Mouse (Mus musculus) testis, postnatal 10 days (tissue): ENCODE data around the gene Olfr730.

Experiments used
- DNase-seq: peaks from one replicate; pipeline ENCODE4 v3.0.0; 2021; ENCODE audit warnings: low spot score

The Olfr730 gene

DNA sequence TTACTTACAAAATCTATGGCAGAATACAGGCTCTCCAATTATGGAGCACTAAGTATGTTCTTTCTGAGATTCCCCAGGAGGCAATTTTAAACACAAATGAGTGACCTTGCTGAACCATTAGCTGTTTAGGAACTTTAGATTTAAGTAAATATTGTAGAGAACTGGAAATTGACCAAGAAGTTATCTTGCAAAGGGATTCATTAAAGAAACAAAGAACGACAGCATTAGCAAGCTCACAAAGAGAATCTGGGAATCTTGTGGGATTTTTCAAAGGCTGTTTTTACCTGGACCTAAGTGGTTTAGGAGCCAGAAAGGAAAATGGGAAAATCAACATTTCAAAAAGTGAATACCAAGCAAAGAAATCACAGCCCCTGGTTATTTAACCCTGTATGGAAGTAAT is at the start of gene Olfr730:
TSS of gene Olfr730 (minus strand) at position 101 of the 400 bp plus-strand sequence.
- no peak for DNase-seq

DNA sequence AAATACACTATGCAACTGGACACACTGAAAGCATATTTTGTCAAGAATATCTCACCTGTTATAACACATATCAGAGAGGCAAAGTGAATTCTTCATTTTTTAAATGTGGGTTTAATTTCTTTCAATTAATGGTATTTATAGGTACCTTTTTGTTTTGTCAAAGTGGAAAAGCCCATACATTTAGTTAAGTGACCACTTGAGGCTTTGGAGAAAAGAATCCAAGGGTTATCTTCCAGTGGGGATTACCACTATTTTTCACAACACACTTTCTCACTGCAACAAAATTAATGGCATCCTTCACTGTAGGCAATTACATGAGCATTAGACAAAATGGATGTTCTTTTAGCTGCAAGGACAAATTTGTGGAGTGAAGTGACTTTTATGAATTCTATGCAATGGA is 35.2 kb downstream of the Olfr730 start, which contains the start of gene Olfr729:
TSS of gene Olfr729 (minus strand) at position 101 of the 400 bp plus-strand sequence.
- no peak for DNase-seq

DNA sequence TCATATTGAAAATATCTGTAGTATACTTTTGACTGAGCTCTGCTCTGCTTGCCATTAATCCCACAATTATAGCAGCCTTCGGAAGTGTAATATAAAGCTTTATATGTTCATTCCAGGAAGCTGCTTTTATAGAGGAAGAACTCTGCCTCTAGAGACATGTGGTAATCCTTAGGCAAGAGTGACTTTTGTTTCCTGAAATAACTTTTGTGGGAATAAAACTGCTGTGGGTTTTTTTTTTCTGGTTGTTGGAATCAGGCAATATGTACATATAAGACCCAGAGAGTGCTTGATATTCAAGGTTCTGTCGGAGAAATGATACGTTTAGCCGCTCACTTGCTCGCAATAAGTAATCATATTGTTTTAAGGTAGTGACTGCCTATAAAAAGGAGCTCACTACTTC is 45.4 kb downstream of the Olfr730 start, which contains the start of gene Olfr728:
TSS of gene Olfr728 (minus strand) at position 101 of the 400 bp plus-strand sequence.
- no peak for DNase-seq
